Mouse (Mus musculus) heart, embryonic 11.5 days (tissue): ENCODE results near the gene Klf9. TPM values are rescaled to one million over a fixed set of nuclear protein-coding genes. Genes with fewer than 3 reads are reported as not detected.
"Not testable (repeated sequence)": the region's sequence is repeated elsewhere in the genome, so short reads cannot be mapped to it uniquely, and the experiment has no call there.

Experiments
- ATAC-seq: fragments of 200-750 bp; cut with Nextera tagmentation; replicated peaks from 2 replicates; pipeline ENCODE4 v1.8.0; 2017; ENCODE audit warnings: moderate library complexity; ENCODE audit not compliant: insufficient number of reproducible peaks, low FRiP score, low TSS enrichment
- H3K27ac ChIP-seq: fragments of 300-500 bp; sonication (generic); 2 replicates; pipeline ENCODE4 v1.5.1; 2014; ENCODE audit warnings: mild to moderate bottlenecking, low read depth, low read length
- H3K27me3 ChIP-seq: fragments of 300-500 bp; sonication (generic); 2 replicates; pipeline ENCODE4 v1.6.1; 2014; ENCODE audit warnings: mild to moderate bottlenecking, low read length, mixed read lengths; ENCODE audit not compliant: control insufficient read depth, insufficient read depth
- H3K36me3 ChIP-seq: fragments of 300-500 bp; sonication (generic); 2 replicates; pipeline ENCODE4 v1.6.1; 2014; ENCODE audit warnings: mild to moderate bottlenecking, low read length, moderate library complexity, mixed read lengths; ENCODE audit not compliant: control insufficient read depth, insufficient read depth
- H3K4me1 ChIP-seq: fragments of 300-500 bp; sonication (generic); 2 replicates; pipeline ENCODE4 v1.6.1; 2014; ENCODE audit warnings: low read length; ENCODE audit not compliant: control insufficient read depth, insufficient read depth
- H3K4me2 ChIP-seq: fragments of 300-500 bp; sonication (generic); 2 replicates; pipeline ENCODE4 v1.6.1; 2014; ENCODE audit warnings: mild to moderate bottlenecking, moderate library complexity
- H3K4me3 ChIP-seq: fragments of 300-500 bp; sonication (generic); 2 replicates; pipeline ENCODE4 v1.5.1; 2014; ENCODE audit warnings: low read depth, low read length
- H3K9ac ChIP-seq: fragments of 300-500 bp; sonication (generic); 2 replicates; pipeline ENCODE4 v1.6.1; 2014; ENCODE audit warnings: mild to moderate bottlenecking, low read depth, low read length, moderate library complexity
- H3K9me3 ChIP-seq: fragments of 300-500 bp; sonication (generic); replicated peaks from 2 replicates; pipeline ENCODE4 v1.6.1; 2016; ENCODE audit warnings: low read length; ENCODE audit not compliant: control insufficient read depth
- WGBS: fragments of 180-500 bp; shearing (Covaris S2); extraction: QIAGEN DNeasy Blood & Tissue Kit; methylation state at CpG from one replicate; pipeline ENCODE4 v1.1.7; 2014; ENCODE audit not compliant: insufficient replicate concordance; 5-methylcytosine and 5-hydroxymethylcytosine counted together
- polyA plus RNA-seq: library from polyadenylated mRNA; unstranded; fragments of >200 nt; fragmentation: Nextera tagmentation; extraction: Ambion mirVana; gene quantifications from 2 replicates; pipeline ENCODE4 v1.2.1, GENCODE M21; 2014

Gene Klf9
- polyA plus RNA-seq, 1 experiment from 2014 or later = 1.2 TPM

DNA sequence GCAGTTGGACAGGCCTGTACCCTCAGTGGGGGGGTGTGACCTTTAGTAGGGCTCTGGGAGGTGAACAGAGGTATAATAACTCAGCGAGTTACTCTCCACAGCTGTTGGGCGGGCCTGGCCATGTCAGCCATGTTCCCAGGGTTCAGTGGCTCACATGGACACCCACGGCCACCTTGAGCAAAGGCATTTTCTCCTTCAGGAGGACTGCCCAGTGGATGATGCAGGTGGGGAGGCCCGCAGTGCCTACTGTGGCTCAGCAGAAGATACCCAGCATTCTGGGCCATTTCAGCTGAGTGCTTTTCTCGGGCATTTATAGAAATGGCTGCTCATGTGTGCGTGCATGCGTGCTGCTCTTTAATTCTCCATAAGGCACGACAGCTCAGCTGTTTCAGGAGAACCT lies 2.5 kb downstream of the Klf9 start:
- Histone ChIP-seq H3K4me2 (peak overlapping the region; percentile 12; the same call in 1 of the 2 replicates), H3K36me3 (no peaks in the 10 kb centered on the region), H3K27ac (no peak overlapping the region), H3K9ac (no peak overlapping the region), H3K9me3 (no peaks in the 10 kb centered on the region), H3K4me3 (no peak overlapping the region), H3K4me1 (no peaks in the 10 kb centered on the region), H3K27me3 (peaks cover 7% of the 10 kb centered on the region)
- ATAC-seq = no peak
- 76% methylated on average over 8 of the region's 8 CpGs for WGBS

DNA sequence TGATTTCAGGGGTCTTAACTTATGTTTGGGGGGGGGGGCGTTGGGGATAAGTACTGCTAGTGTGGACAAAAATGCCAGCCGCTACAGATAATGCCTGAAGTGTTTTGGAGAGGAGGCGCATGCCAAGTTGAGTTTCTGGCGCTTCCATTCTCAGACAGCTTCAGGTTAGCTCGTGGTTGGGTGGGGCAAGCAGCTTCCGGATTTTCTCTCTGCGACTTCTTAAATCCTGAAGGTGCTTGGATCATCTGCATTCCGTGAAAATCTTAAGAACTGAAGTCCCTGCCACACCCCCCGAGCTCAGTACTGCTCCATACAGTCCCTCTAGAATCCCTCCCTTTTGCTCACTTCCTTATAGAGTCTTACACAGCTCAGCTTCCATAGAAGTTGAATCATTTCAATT lies 3.0 kb downstream of the Klf9 start:
- peaks cover 7% of the 10 kb centered on the region for H3K27me3 ChIP-seq
- H3K4me1 ChIP-seq = 0 out of 2 replicates have a peak, but pooled peaks cover under 1% of the 10 kb centered on the region
- no peak overlapping the region for H3K27ac ChIP-seq
- 46% methylated on average over 9 of the region's 9 CpGs for WGBS
- no peak for ATAC-seq
- H3K4me2 ChIP-seq = no peak overlapping the region
- no peaks in the 10 kb centered on the region for H3K9me3 ChIP-seq
- H3K9ac ChIP-seq = no peak overlapping the region
- no peak overlapping the region for H3K4me3 ChIP-seq
- no peaks in the 10 kb centered on the region for H3K36me3 ChIP-seq

DNA sequence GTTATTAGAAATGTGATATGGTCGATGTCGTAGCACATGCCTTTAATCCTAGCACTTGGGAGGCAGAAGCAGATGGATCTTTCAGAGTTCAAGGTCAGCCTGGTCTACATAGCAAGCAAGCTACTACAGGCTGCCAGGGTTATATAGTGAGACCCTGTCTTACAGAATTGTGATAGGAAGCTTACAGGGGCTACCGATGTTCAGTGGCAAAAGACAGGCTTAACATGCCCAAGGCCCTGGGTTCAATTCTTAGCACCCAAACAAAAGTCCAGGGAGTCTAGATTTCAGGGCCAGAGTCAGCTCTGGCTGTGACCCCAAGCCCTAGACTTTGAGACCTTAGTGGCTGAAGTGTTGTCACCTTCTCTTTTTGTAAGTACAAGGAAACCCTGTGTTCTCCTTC lies 4.1 kb downstream of the Klf9 start:
- Histone ChIP-seq H3K27ac (no peak overlapping the region), H3K36me3 (no peaks in the 10 kb centered on the region), H3K27me3 (peaks cover 7% of the 10 kb centered on the region), H3K9ac (no peak overlapping the region), H3K4me1 (peaks cover 5% of the 10 kb centered on the region; the same call in 1 of the 2 replicates), H3K4me3 (no peak overlapping the region), H3K9me3 (no peaks in the 10 kb centered on the region), H3K4me2 (no peak overlapping the region)
- ATAC-seq = no peak
- WGBS = 81% methylated on average over 3 of the region's 3 CpGs

DNA sequence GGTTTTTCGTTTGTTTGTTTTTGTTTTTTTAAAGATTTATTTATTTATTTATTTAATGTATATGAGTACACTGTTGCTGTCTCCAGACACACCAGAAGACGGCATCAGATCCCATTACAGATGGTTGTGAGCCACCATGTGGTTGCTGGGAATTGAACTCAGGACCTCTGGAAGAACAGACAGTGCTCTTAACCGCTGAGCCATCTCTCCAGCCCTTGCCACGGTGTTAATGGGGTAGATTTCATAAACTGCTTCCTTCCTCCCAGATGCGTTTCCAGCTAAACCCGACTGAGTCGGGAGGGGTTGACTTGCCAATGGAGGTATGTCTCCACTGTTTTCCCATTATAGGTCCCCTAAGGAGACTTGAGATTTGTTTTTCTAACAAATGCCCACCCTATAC lies 4.5 kb downstream of the Klf9 start:
- not testable (repeated sequence) for H3K27me3 ChIP-seq, H3K4me1 ChIP-seq, H3K4me3 ChIP-seq, H3K36me3 ChIP-seq, H3K27ac ChIP-seq, H3K9me3 ChIP-seq, ATAC-seq, H3K4me2 ChIP-seq, H3K9ac ChIP-seq
- WGBS = 75% methylated on average over 7 of the region's 7 CpGs

DNA sequence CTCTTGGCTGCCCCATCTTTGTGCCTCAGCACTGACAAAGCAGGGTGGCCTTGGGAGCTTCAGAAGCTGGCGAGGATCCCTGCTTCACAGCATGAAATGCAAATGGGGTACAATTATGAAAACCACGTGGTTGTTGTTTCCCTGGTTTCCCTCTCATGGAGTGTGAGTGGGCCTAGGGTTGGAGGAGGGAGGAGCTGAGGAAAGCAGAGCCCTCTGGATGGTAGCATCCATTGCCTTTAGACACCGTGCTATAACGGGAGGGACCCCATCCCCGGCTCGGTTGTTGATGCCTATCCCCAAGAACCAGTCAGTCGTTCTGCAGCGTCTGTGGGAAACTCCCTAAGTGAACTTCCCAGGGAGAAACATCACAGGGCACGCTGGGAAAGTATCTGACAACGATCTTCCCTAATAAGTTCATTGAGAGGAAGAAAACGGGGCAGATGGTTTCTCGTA lies 5.4 kb downstream of the Klf9 start:
- no peaks in the 10 kb centered on the region for H3K36me3 ChIP-seq
- no peak overlapping the region for H3K4me3 ChIP-seq
- H3K4me2 ChIP-seq = no peak overlapping the region
- no peak overlapping the region for H3K9ac ChIP-seq
- H3K27ac ChIP-seq = no peak overlapping the region
- H3K9me3 ChIP-seq = no peaks in the 10 kb centered on the region
- H3K27me3 ChIP-seq = peaks cover 7% of the 10 kb centered on the region
- H3K4me1 ChIP-seq = peaks cover 8% of the 10 kb centered on the region
- ATAC-seq = no peak
- 49% methylated on average over 12 of the region's 12 CpGs for WGBS

DNA sequence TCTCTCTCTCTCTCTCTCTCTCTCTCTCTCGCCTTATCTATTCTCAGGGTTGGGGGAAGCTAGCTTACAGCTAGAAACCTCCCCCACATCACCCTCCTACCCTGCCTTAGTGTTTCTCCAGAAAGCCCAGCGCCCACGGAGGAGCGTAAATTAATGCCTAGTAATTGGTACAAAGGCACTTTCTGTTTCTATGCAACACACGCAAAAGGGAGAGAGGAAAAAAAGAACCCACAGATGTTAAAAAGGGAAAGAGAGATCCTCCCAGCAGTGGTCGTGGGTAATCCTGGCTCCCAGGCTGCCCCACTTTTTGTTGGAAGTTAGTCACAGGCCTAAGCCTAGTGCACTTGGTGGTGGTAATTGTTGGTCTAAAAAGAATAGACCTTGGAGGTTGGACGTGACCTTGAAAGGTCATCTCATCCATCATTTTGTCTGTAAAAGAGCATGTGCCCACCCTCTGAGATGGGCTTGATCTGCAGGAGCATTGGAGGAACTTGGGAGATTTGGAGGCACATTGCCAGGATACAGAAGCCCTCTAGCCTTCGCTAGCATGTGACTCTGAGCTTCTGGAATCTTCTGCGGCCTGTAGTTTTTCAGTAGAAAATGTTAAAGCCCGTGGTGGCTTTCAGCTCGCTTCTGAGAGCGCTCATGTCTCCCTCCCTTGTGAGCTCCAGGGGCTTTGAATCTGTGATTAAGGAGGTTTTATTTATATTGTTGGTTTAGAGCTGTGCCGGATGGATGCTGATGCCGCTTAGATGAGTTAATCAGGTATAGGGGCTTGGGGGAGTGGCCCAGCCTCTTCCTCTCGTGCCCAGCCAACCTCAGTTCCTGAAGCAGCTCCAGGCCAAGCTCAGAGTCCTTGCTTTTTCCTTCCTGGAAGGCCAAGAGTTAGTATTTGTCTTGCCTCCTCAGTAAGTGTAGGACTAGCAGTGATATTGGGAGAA lies 6.3 kb downstream of the Klf9 start:
- Histone ChIP-seq H3K4me2 (no peak overlapping the region), H3K4me3 (no peak overlapping the region), H3K27ac (no peak overlapping the region), H3K4me1 (peaks cover 15% of the 10 kb centered on the region), H3K27me3 (peaks cover 7% of the 10 kb centered on the region), H3K9ac (no peak overlapping the region), H3K36me3 (no peaks in the 10 kb centered on the region), H3K9me3 (no peaks in the 10 kb centered on the region)
- 72% methylated on average over 15 of the region's 15 CpGs for WGBS
- ATAC-seq = no peak

DNA sequence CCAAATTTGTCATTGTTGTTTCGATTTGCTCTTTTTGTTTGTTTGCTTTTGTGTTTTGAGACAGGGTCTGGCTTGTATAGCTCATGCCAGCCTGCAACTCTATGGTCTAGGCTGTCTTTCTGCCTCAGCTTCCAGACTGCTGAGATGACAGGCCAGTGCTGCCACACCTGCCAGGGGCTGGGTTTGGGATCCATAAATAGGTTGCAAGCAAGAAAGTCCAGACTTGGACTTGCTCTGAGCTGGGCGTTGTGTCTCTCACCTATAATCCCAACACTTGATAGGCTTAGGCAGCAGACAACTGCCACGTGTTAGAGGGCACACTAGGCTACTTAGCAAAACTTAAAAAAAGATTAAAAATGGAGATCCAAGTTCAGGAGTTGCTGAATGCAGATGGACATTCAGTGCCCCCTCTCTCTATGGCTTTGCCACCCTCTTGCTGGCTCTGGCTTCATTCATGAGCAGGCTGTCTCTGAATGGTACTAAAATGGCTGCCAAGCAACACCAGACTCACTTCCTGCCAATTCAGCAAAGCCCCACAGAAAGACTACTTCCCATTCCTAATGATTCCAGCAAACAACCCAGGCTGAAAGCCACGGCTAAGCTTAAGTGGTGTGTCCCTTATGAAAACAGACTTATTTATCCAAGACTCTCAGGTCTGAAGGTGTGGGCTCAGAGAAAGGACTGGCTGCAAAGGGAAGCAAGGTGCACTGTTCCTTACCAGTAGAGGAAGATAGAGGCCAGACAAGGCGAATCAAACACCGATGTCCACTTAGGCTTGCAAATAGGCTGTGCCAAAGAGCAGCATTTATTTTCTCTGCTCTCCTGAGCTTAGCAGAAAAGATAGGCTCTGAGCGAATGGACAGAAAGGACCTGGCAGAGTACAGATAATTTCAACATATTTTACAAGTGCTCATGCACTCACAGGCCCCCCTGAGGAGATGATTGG lies 8.7 kb downstream of the Klf9 start:
- H3K36me3 ChIP-seq = no peaks in the 10 kb centered on the region
- H3K9me3 ChIP-seq = no peaks in the 10 kb centered on the region
- H3K4me2 ChIP-seq = no peak overlapping the region
- ATAC-seq = no peak
- H3K9ac ChIP-seq = no peak overlapping the region
- no peak overlapping the region for H3K4me3 ChIP-seq
- H3K27ac ChIP-seq = no peak overlapping the region
- no peaks in the 10 kb centered on the region for H3K27me3 ChIP-seq
- WGBS = 69% methylated on average over 7 of the region's 7 CpGs
- peaks cover 18% of the 10 kb centered on the region for H3K4me1 ChIP-seq

DNA sequence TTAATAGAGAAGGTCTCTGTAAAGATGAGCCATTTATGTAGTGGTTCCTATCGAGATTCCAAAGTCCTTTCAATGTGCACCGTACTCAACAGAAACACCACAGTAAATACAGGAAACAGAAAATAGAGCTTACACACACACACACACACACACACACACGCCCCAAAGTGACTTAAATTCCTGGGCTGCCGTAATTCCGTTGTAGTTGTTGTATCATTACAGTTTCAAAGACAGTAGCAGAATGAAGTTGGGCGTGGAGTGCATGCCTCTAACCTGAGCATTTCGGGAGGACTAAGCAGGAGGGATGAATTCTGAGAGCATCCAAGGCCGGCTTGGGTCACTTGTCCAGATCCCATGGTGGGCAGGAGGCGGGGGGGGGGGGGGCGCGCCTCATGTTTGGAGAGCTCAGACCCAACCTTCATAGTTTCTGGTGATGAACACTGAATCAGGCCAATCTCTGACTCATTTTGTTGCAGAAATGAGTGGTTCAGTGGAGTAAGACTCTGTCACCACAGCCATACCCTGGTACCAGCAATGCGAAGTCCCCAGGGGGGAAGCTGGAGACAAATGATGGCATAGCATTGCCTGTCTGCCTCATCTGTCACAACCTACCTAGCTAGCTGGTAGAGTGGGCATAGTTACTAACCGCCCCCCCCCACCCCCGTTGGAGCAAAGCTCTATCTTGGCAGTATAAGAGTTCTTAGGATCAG lies 9.7 kb downstream of the Klf9 start:
- no peak overlapping the region for H3K9ac ChIP-seq

More for the DNA sequence above, 9.7 kb downstream of the Klf9 start:
- WGBS = 75% methylated on average over 14 of the region's 14 CpGs
- Histone ChIP-seq H3K36me3 (no peaks in the 10 kb centered on the region), H3K4me3 (no peak overlapping the region), H3K27ac (no peak overlapping the region), H3K9me3 (no peaks in the 10 kb centered on the region), H3K4me2 (no peak overlapping the region), H3K27me3 (no peaks in the 10 kb centered on the region), H3K4me1 (peaks cover 18% of the 10 kb centered on the region)
- no peak for ATAC-seq
